Mouse (Mus musculus) left cerebral cortex, postnatal 14 days (tissue): ENCODE data around the gene Napb. TPM values are rescaled to one million over a fixed set of nuclear protein-coding genes. Genes with fewer than 3 reads are reported as not detected.

Experiments
- total RNA-seq, 2 experiments: library from RNA; stranded (reverse); gene quantifications; 2 replicates each; pipeline ENCODE4 v1.2.3; 2021

The Napb gene
- total RNA-seq, 2 experiments from 2014 or later = 286 to 309 TPM

Other genes starting within 250 kb of the Napb start
- 10 to 100 TPM; 11.6 to 11.7 TPM for gene Nxt1, start 59.9 kb downstream of the Napb start, total RNA-seq
- 10 to 100 TPM; 25.9 to 26.7 TPM for gene Gzf1, start 51.4 kb downstream of the Napb start, total RNA-seq
- not detected for gene Cstl1, start 17.9 kb upstream of the Napb start, total RNA-seq
- gene Cst11, start 39.0 kb upstream of the Napb start, total RNA-seq = not detected
- not detected for gene 8030411F24Rik, start 49.5 kb upstream of the Napb start, total RNA-seq
- under 1 TPM in 1 of 2 experiments, not detected in 1; 0.70 TPM for gene Cst12, start 56.9 kb upstream of the Napb start, total RNA-seq
- not detected for gene Cst8, start 66.3 kb upstream of the Napb start, total RNA-seq
- gene Cst13, start 87.6 kb upstream of the Napb start, total RNA-seq = not detected
- gene Cst9, start 102.7 kb upstream of the Napb start, total RNA-seq = not detected
- gene 9230104L09Rik, start 132.6 kb upstream of the Napb start, total RNA-seq = not detected
- 1,000 to 10,000 TPM; 1,971 to 2,132 TPM for gene Cst3, start 143.2 kb upstream of the Napb start, total RNA-seq